Mouse (Mus musculus) ES-E14 (cell line): ENCODE results near the gene Slc35b3. TPM values are rescaled to one million over a fixed set of nuclear protein-coding genes. Genes with fewer than 3 reads are reported as not detected.

Experiments used
- DNase-seq: peaks from one replicate; pipeline ENCODE4 v3.0.0-alpha.2; 2013; ENCODE audit warnings: low read depth, low spot score
- H3K27ac ChIP-seq: 2 replicates; pipeline ENCODE4 v1.5.1; 2012; ENCODE audit warnings: low read depth, mild to moderate bottlenecking, low read length, moderate library complexity, mixed read lengths; ENCODE audit not compliant: poor library complexity, insufficient read depth, severe bottlenecking
- H3K36me3 ChIP-seq: 2 replicates; pipeline ENCODE4 v1.6.1; 2012; ENCODE audit warnings: mild to moderate bottlenecking, low read length, moderate library complexity, mixed read lengths; ENCODE audit not compliant: control insufficient read depth, poor library complexity, insufficient read depth, severe bottlenecking
- H3K4me1 ChIP-seq, 2 experiments: fragments of 150-350 bp in 1 of 2; sonication (generic) in 1 of 2; 2 replicates each; pipeline ENCODE4 v1.6.1; 2012; ENCODE audit warnings: low read length in 2 of 2, mild to moderate bottlenecking in 1 of 2, mixed read lengths in 1 of 2; ENCODE audit not compliant: control insufficient read depth in 2 of 2, insufficient read depth in 2 of 2, poor library complexity in 1 of 2
- H3K4me3 ChIP-seq, 2 experiments: fragments of 150-350 bp in 1 of 2; sonication (generic) in 1 of 2; 2 replicates each; pipeline ENCODE4 v1.5.1; 2012; ENCODE audit warnings: low read length in 2 of 2, low read depth in 1 of 2, mild to moderate bottlenecking in 1 of 2, mixed read lengths in 1 of 2; ENCODE audit not compliant: insufficient read depth in 1 of 2, poor library complexity in 1 of 2, severe bottlenecking in 1 of 2
- H3K9ac ChIP-seq: 2 replicates; pipeline ENCODE4 v1.6.1; 2012; ENCODE audit warnings: low read depth, mild to moderate bottlenecking, low read length, mixed read lengths; ENCODE audit not compliant: poor library complexity, insufficient read depth, severe bottlenecking
- H3K9me3 ChIP-seq: fragments of 150-350 bp; sonication (generic); 2 replicates; pipeline ENCODE4 v1.6.1; 2012; ENCODE audit warnings: low read depth, mild to moderate bottlenecking, low read length; ENCODE audit not compliant: control insufficient read depth, insufficient read depth
- CHD2 ChIP-seq: IDR thresholded peaks from 2 replicates; pipeline ENCODE4 v1.6.1; 2014; ENCODE audit warnings: mild to moderate bottlenecking, low read depth, low read length, inconsistent platforms
- HCFC1 ChIP-seq: IDR thresholded peaks from 2 replicates; pipeline ENCODE4 v1.6.1; 2012; ENCODE audit warnings: low read length, inconsistent platforms, borderline replicate concordance; ENCODE audit not compliant: insufficient read depth
- MAFK ChIP-seq: IDR thresholded peaks from 2 replicates; pipeline ENCODE4 v1.6.1; 2014; ENCODE audit warnings: mild to moderate bottlenecking, low read depth, low read length, inconsistent platforms; ENCODE audit not compliant: insufficient read depth
- ZC3H11A ChIP-seq: IDR thresholded peaks from 2 replicates; pipeline ENCODE4 v1.6.1; 2012; ENCODE audit warnings: low read depth, mild to moderate bottlenecking, inconsistent platforms, low read length, borderline replicate concordance
- ZNF384 ChIP-seq: IDR thresholded peaks from 2 replicates; pipeline ENCODE4 v1.6.1; 2012; ENCODE audit warnings: low read depth, low read length, inconsistent platforms
- in situ Hi-C, 2 experiments: fragments of 600-800 bp; cut with MboI; formaldehyde crosslinking; loops; one replicate each; pipeline ENCODE4 v1.15.1; 2025; ENCODE audit warnings: low sequenced_read_pairs in 2 of 2, inconsistent platforms in 1 of 2; ENCODE audit not compliant: unreplicated experiment in 2 of 2
- total RNA-seq: library from RNA; depleted of rRNA; stranded (reverse); fragments of 300-350 nt; gene quantifications from 2 replicates; pipeline ENCODE4 v1.2.3, GENCODE M21; 2012

Slc35b3 gene
- total RNA-seq, 1 experiment, result 20.3 TPM

DNA sequence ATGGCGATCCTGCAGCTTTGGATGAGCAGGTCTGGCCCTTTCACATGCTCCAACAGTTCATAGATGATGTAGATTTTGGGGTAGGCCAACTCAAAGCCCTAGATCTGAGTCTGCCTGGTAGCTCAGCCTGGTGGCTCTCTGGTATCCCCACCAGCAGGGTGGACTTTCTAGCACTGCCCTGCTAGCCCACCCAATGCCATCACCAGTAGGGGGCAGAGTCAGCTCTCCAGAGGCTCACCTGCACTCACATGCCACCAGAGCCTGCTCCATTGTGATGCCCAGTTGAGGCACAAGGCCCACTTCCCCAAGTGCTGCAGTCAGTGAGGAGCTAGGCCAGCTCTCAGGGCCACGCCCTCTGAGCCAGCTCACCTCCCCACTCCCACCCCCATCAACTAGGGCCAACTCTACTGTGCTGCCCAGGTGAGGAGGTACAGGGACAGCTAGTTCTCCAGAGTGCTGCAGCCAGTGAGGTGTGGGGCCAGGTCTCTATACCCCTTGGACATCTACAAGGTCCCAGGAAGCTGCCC, 6.3 kb upstream of the Slc35b3 start:
- Histone ChIP-seq H3K36me3 (no peaks in the 10 kb centered on the region), H3K4me3 (no peak overlapping the region), H3K27ac (no peak overlapping the region), H3K9ac (no peak overlapping the region), H3K4me1 (no peaks in the 10 kb centered on the region), H3K9me3 (no peaks in the 10 kb centered on the region)
- no peak for DNase-seq
- TF ChIP-seq ZC3H11A (no peak), HCFC1 (no peak), MAFK (no peak), ZNF384 (no peak), CHD2 (no peak)
- in situ Hi-C loops, result no loop called here

DNA sequence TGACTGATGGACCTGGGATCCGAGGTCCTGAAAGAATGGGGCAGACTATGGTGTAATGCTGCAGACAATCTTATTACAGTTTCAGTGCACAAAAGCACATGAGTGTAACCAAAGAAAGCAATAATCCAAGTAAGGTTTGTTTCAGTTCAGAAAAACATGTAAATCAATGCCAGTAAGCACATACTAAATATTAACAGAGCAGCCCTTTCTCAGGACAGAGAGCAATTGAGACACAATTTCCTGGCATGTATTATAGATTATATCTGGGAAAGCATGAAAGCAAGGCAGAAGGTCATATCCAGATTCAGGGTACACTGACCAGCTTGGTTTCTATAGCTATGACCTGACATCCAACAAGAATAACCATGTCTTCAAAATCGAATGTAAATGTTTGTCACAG, 2.1 kb upstream of the Slc35b3 start:
- peaks cover 0 to 6% of the 10 kb centered on the region in 2 experiments; a peak in 1 of 4 replicates for H3K4me1 ChIP-seq
- H3K27ac ChIP-seq, result no peak overlapping the region
- no peak overlapping the region for H3K4me3 ChIP-seq
- TF ChIP-seq CHD2, result no peak
- TF ChIP-seq HCFC1, result no peak
- no peak overlapping the region for H3K9ac ChIP-seq
- no peak for DNase-seq
- in situ Hi-C loops, result no loop called here
- no peaks in the 10 kb centered on the region for H3K36me3 ChIP-seq
- H3K9me3 ChIP-seq, result no peaks in the 10 kb centered on the region

GRCm38 (mm10) chr13:38958037-38958436, 2.6 kb downstream of the Slc35b3 start:
- no peak overlapping the region for H3K27ac ChIP-seq
- no peak overlapping the region for H3K9ac ChIP-seq
- in situ Hi-C loops, result no loop called here
- no peak for TF ChIP-seq ZNF384
- no peak for TF ChIP-seq CHD2
- TF ChIP-seq MAFK, result no peak
- TF ChIP-seq ZC3H11A, result no peak
- TF ChIP-seq HCFC1, result no peak
- H3K4me3 ChIP-seq, result no peak overlapping the region
- no peak for DNase-seq
- H3K4me1 ChIP-seq, result peaks cover 0 to 6% of the 10 kb centered on the region in 2 experiments; a peak in 1 of 4 replicates
- peaks cover 2% of the 10 kb centered on the region for H3K36me3 ChIP-seq
- no peaks in the 10 kb centered on the region for H3K9me3 ChIP-seq

- Histone ChIP-seq H3K4me3 (no peak overlapping the region), H3K9me3 (no peaks in the 10 kb centered on the region), H3K4me1 (no peaks in the 10 kb centered on the region), H3K9ac (no peak overlapping the region), H3K27ac (no peak overlapping the region), H3K36me3 (peaks cover 2% of the 10 kb centered on the region; the same call in 1 of the 2 replicates)
- no peak for DNase-seq
- no peak for TF ChIP-seq HCFC1
- no peak for TF ChIP-seq CHD2
- TF ChIP-seq ZC3H11A, result no peak
- no peak for TF ChIP-seq ZNF384
- no peak for TF ChIP-seq MAFK
- in situ Hi-C loops, result no loop called here
Measured at GRCm38 (mm10) chr13:38946296-38947012, 14.2 kb downstream of the Slc35b3 start.
